Mouse (Mus musculus) ES-Bruce4 (cell line): ENCODE data around the gene Snd1. TPM values are rescaled to one million over a fixed set of nuclear protein-coding genes. Genes with fewer than 3 reads are reported as not detected.

Source experiments
- H3K27ac ChIP-seq: 2 replicates; pipeline ENCODE4 v1.5.1; 2012; ENCODE audit warnings: low read length, inconsistent platforms; ENCODE audit not compliant: insufficient read depth
- H3K27me3 ChIP-seq: 2 replicates; pipeline ENCODE4 v1.6.1; 2012; ENCODE audit warnings: mild to moderate bottlenecking, low read length, inconsistent platforms; ENCODE audit not compliant: control insufficient read depth, poor library complexity, insufficient read depth, severe bottlenecking
- H3K36me3 ChIP-seq: 2 replicates; pipeline ENCODE4 v1.6.1; 2012; ENCODE audit warnings: inconsistent platforms, mild to moderate bottlenecking, low read length, moderate library complexity; ENCODE audit not compliant: control insufficient read depth, poor library complexity, insufficient read depth, severe bottlenecking
- H3K4me1 ChIP-seq: one replicate; pipeline ENCODE4 v1.8.1; 2011; ENCODE audit warnings: low read length; ENCODE audit not compliant: control insufficient read depth, insufficient read depth
- H3K4me3 ChIP-seq: 2 replicates; pipeline ENCODE4 v1.5.1; 2011; ENCODE audit warnings: low read depth, mild to moderate bottlenecking, low read length
- H3K9ac ChIP-seq: 2 replicates; pipeline ENCODE4 v1.6.1; 2012; ENCODE audit warnings: low read depth, mild to moderate bottlenecking, inconsistent platforms; ENCODE audit not compliant: poor library complexity, severe bottlenecking
- H3K9me3 ChIP-seq: replicated peaks from 2 replicates; pipeline ENCODE4 v1.6.1; 2012; ENCODE audit warnings: mild to moderate bottlenecking, low read length, inconsistent platforms; ENCODE audit not compliant: control insufficient read depth, poor library complexity, insufficient read depth, severe bottlenecking
- CTCF ChIP-seq: IDR thresholded peaks from one replicate; pipeline ENCODE4 v1.8.1; 2011; ENCODE audit warnings: low read depth, low read length
- EP300 ChIP-seq: IDR thresholded peaks from 2 replicates; pipeline ENCODE4 v1.6.1; 2011; ENCODE audit warnings: low read depth, low read length; ENCODE audit not compliant: insufficient read depth
- POLR2A ChIP-seq: IDR thresholded peaks from one replicate; pipeline ENCODE4 v1.8.1; 2011; ENCODE audit warnings: low read length; ENCODE audit not compliant: insufficient read depth
- polyA plus RNA-seq: library from polyadenylated mRNA; stranded (reverse); fragments of >200 nt; gene quantifications from 2 replicates; pipeline ENCODE4 v1.2.4, GENCODE M21; 2011; ENCODE audit warnings: low read depth; ENCODE audit not compliant: missing spikeins, insufficient read depth, insufficient read length

The Snd1 gene
- polyA plus RNA-seq, 1 experiment = 155 TPM

DNA sequence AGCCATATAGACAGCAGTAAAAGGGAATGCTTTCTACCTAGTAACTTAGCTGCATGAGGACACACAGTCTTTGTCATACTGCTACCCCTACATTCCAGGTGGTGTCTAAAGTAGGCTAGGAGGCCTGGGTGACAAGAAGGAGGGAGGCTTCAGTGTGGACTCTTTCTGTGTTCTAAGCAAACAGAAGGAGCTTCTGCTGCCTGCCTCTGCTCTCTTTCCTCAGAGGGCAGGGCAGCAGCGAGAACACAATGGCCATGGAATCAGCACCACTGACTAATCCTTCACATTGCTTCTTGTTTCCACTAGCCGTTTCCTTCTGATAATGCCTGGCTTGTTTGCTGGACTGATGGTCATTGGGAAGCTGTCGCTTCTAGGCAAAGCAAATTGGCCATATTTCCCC lies 316.2 kb downstream of the Snd1 start:
- TF ChIP-seq EP300 = no peak
- TF ChIP-seq POLR2A = no peak
- Histone ChIP-seq H3K9me3 (no peaks in the 10 kb centered on the region), H3K4me1 (no peaks in the 10 kb centered on the region), H3K9ac (no peak overlapping the region), H3K36me3 (peaks cover 3% of the 10 kb centered on the region), H3K27me3 (no peaks in the 10 kb centered on the region), H3K4me3 (no peak overlapping the region), H3K27ac (no peak overlapping the region)

DNA sequence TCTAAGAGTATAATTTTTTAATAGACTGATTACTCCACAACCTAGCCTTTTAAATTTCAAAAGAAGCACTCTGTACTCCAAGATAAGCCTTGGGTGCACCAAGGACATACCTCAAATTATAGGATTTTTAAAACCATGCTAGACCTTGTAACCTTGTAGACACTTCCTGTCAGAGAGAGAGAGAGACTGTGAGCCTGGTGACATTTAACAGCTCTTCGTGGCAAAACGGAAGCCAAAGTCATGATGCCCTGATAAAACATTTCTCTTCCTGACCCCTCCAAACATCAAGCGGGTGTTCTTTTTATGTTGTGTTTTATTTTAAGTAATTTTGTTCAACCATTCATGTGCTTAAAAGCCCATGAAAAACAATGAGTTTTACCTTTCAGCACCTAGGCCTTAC lies 316.9 kb downstream of the Snd1 start:
- Histone ChIP-seq H3K9me3 (no peaks in the 10 kb centered on the region), H3K27me3 (no peaks in the 10 kb centered on the region), H3K36me3 (peaks cover 3% of the 10 kb centered on the region), H3K4me1 (no peaks in the 10 kb centered on the region), H3K27ac (no peak overlapping the region), H3K4me3 (no peak overlapping the region), H3K9ac (no peak overlapping the region)
- no peak for TF ChIP-seq POLR2A
- no peak for TF ChIP-seq EP300
- TF ChIP-seq CTCF = no peak

DNA sequence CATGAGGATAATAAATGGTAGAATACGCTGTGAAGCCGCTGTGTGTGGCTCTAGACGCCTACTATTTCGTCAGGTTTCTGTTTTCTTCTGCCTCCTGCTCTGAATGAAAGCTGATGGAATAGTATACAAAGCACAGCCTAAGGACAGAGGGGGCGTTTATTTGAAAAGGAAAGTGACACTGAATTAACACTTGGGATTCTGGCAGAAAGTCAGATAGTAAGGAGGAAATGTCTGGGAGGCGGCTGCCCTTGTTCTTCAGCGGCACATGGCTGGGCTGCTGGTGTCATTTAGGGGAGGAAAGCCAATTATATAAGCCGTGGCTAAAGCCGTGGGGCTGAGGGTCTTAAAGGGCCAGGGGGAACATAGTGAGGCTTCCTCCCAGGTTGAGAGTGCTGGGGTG lies 320.4 kb downstream of the Snd1 start:
- no peaks in the 10 kb centered on the region for H3K27me3 ChIP-seq
- H3K4me3 ChIP-seq = no peak overlapping the region
- peaks cover 3% of the 10 kb centered on the region for H3K36me3 ChIP-seq
- H3K9me3 ChIP-seq = no peaks in the 10 kb centered on the region
- no peaks in the 10 kb centered on the region for H3K4me1 ChIP-seq
- no peak for TF ChIP-seq EP300
- TF ChIP-seq POLR2A = no peak
- TF ChIP-seq CTCF = no peak
- no peak overlapping the region for H3K9ac ChIP-seq
- no peak overlapping the region for H3K27ac ChIP-seq

DNA sequence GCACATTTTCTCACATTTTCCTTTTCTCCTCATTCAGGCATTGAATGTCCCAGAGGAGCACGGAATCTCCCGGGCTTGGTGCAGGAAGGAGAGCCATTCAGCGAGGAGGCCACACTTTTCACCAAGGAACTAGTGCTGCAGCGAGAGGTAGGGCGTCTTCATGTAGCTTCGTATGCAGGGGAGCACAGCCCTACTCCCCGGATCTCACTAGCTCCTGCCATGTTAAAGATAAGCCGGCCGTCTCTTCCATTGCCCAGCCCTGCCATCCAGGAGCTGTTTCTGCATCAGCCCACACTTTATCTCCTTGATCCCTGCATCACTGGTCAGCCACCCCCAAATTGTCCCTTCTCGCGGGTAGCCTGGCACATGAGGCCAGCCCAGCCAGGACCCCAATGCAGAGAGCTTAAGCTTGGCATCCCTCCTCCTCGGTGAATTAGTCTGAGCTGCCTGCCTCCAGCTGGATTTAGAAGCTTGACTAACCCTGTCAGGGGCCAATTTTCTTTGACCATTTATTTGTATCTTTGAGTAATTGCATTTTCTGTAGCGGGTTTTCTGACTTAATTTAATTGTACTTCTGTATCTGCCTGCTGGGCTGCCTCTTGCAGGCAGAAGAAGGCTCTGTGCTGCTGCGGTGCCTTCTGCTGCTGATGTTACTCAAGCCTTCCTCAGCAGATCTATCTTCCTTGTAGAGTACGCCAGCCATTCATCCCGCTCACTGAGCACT lies 321.0 kb downstream of the Snd1 start:
- Histone ChIP-seq H3K9me3 (no peaks in the 10 kb centered on the region), H3K4me1 (no peaks in the 10 kb centered on the region), H3K36me3 (peaks cover 3% of the 10 kb centered on the region), H3K9ac (no peak overlapping the region), H3K4me3 (no peak overlapping the region), H3K27ac (no peak overlapping the region), H3K27me3 (no peaks in the 10 kb centered on the region)
- TF ChIP-seq EP300 = no peak
- no peak for TF ChIP-seq CTCF
- TF ChIP-seq POLR2A = no peak

DNA sequence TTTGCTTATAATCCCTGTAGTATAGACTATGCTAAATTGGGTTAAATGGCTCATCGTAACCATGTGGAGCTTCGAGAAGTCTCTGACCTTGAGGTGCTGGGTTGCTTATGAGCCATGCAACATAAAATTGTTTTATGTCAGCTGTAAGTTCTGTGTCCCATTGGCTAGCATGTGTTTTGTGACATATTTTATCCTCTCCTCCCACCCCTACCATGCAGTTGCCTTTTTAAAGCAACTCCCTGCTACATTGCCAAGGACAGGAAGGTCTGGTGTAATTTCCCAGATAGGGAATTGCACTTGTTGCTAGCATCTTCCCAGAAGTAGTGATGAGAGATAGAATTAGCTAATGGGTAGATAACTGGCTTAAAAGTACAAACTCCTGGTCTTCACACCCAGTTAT lies 324.9 kb downstream of the Snd1 start:
- TF ChIP-seq POLR2A (no peak), CTCF (no peak), EP300 (no peak)
- no peak overlapping the region for H3K27ac ChIP-seq
- H3K9me3 ChIP-seq = no peaks in the 10 kb centered on the region
- no peak overlapping the region for H3K4me3 ChIP-seq
- H3K9ac ChIP-seq = no peak overlapping the region
- peaks cover 5% of the 10 kb centered on the region; the same call in 1 of the 2 replicates for H3K36me3 ChIP-seq
- H3K27me3 ChIP-seq = no peaks in the 10 kb centered on the region
- H3K4me1 ChIP-seq = no peaks in the 10 kb centered on the region

DNA sequence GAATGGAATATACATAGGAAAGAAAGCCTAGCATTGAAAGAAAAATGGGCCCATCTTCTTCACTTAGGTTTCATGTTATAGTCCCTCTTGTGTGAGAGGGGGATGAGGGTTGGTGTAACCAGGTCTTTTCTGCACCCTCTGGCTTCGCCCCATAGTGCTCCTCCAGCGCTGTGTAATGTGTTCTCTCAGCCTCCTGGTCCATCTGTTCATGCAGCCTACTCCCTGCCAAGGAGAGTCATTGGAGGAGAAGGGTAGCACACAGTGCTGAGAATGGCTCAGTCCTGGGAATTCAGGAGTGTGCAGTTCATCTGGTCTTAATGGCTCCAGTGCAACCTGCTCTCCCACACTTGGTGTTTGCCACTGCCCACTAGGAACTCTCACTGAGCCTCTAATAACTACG lies 326.0 kb downstream of the Snd1 start:
- no peak overlapping the region for H3K9ac ChIP-seq
- peaks cover 2% of the 10 kb centered on the region; the same call in 1 of the 2 replicates for H3K36me3 ChIP-seq
- TF ChIP-seq CTCF (no peak), EP300 (no peak), POLR2A (no peak)
- H3K4me1 ChIP-seq = no peaks in the 10 kb centered on the region
- no peak overlapping the region for H3K4me3 ChIP-seq
- H3K27me3 ChIP-seq = no peaks in the 10 kb centered on the region
- no peak overlapping the region for H3K27ac ChIP-seq
- no peaks in the 10 kb centered on the region for H3K9me3 ChIP-seq
